Mouse (Mus musculus) right cerebral cortex, postnatal 4 days (tissue): ENCODE data around the gene Dbi.
A peak's percentile ranks its signal among the peaks of the same experiment; 100 is the strongest.

Experiments
- DNase-seq: peaks from one replicate; pipeline ENCODE4 v3.0.0-alpha.2; 2022

Dbi gene

GRCm38 (mm10) chr1:120080632-120081031, 40.2 kb downstream of the Dbi start:
- DNase-seq = no peak

GRCm38 (mm10) chr1:120077746-120078410, 43.0 kb downstream of the Dbi start:
- no peak for DNase-seq

GRCm38 (mm10) chr1:120075507-120075906, 45.4 kb downstream of the Dbi start:
- no peak for DNase-seq

- no peak for DNase-seq
Measured at GRCm38 (mm10) chr1:120074931-120075330, 45.9 kb downstream of the Dbi start.

- no peak for DNase-seq
Measured at GRCm38 (mm10) chr1:120074307-120074702, 46.6 kb downstream of the Dbi start.

GRCm38 (mm10) chr1:120073519-120074306, 47.2 kb downstream of the Dbi start, which contains the start of gene Tmem37:
Tmem37 (minus strand) TSS chr1:120074074.
- DNase-seq = peak; percentile 34

GRCm38 (mm10) chr1:120072900-120073299, 48.0 kb downstream of the Dbi start:
- peak; percentile 24 for DNase-seq

- no peak for DNase-seq
Measured at GRCm38 (mm10) chr1:120071133-120071532, 49.7 kb downstream of the Dbi start.

- DNase-seq = no peak
Measured at GRCm38 (mm10) chr1:120070168-120070567, 50.7 kb downstream of the Dbi start.

GRCm38 (mm10) chr1:120069120-120069519, 51.8 kb downstream of the Dbi start:
- DNase-seq = no peak

GRCm38 (mm10) chr1:120066625-120067024, 54.3 kb downstream of the Dbi start:
- no peak for DNase-seq

- no peak for DNase-seq
Measured at GRCm38 (mm10) chr1:120066159-120066558, 54.7 kb downstream of the Dbi start.

- DNase-seq = no peak
Measured at GRCm38 (mm10) chr1:120064036-120064682, 56.7 kb downstream of the Dbi start.
